Mouse (Mus musculus): ENCODE results near the gene Tns3.

DNA sequence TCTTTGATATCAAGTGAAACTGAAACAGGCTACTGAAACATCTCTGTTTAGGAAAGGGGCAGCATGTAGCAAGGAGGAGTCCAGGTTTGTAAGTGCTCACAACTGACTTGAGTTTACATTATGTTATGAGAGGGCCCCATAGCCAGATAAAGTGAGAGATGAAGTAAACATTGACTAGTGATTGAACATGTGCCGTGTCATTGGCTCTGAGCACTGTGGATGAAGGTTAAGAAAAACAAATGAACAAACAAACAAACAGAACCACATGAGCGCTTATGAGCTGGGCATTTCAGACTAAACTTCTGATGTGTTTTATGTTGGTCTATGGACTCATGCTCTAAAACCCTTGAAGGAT lies 38.2 kb upstream of the Tns3 start:
- TF ChIP-seq POLR2A (IDR thresholded peaks at IDR 0.05; ENCODE audit: extremely low read depth, insufficient read depth, low read length) (no peak), CTCF (IDR thresholded peaks at IDR 0.05; ENCODE audit: extremely low read depth, insufficient read depth, low read length) (no peak)
